Mouse (Mus musculus) CH12.LX (cell line): ENCODE data around the gene Tomm40. TPM values are rescaled to one million over a fixed set of nuclear protein-coding genes. Genes with fewer than 3 reads are reported as not detected.

ENCODE experiments used
- DNase-seq: peaks from one replicate; pipeline ENCODE4 v3.0.0-alpha.2; 2013; ENCODE audit errors: extremely low read depth
- H3K27ac ChIP-seq: 2 replicates; pipeline ENCODE4 v1.5.1; 2012; ENCODE audit warnings: low read depth, mild to moderate bottlenecking, control low read depth, moderate library complexity; ENCODE audit not compliant: insufficient read depth
- H3K27me3 ChIP-seq: replicated peaks from 2 replicates; pipeline ENCODE3; 2012; ENCODE audit warnings: inconsistent platforms
- H3K36me3 ChIP-seq, 2 experiments: replicated peaks in 1 of 2; 2 replicates each; pipeline versions ENCODE3 to v1.6.1; 2012; ENCODE audit warnings: inconsistent platforms in 1 of 2, low read length in 1 of 2, mild to moderate bottlenecking in 1 of 2, mixed read lengths in 1 of 2, moderate library complexity in 1 of 2; ENCODE audit not compliant: control insufficient read depth in 1 of 2, insufficient read depth in 1 of 2
- H3K4me1 ChIP-seq, 2 experiments: 2 replicates each; pipeline ENCODE4 v1.6.1; 2012; ENCODE audit warnings: inconsistent platforms in 1 of 2, moderate library complexity in 1 of 2; ENCODE audit not compliant: insufficient read depth in 2 of 2, control insufficient read depth in 1 of 2
- H3K4me2 ChIP-seq: 2 replicates; pipeline ENCODE4 v1.6.1; 2012; ENCODE audit warnings: low read depth, mild to moderate bottlenecking, control low read depth; ENCODE audit not compliant: poor library complexity, insufficient read depth, severe bottlenecking
- H3K4me3 ChIP-seq, 3 experiments: fragments of 150-350 bp in 1 of 3; sonication (generic) in 1 of 3; replicated peaks in 1 of 3; 2 replicates each; pipeline versions ENCODE3 to v1.5.1; 2011 to 2012; ENCODE audit warnings: low read depth in 2 of 3, low read length in 2 of 3, mild to moderate bottlenecking in 2 of 3, moderate library complexity in 2 of 3, control low read depth in 1 of 3, improper control_type of control experiment in 1 of 3, inconsistent platforms in 1 of 3, mixed read lengths in 1 of 3; ENCODE audit not compliant: poor library complexity in 1 of 3
- H3K79me2 ChIP-seq: replicated peaks from 2 replicates; pipeline ENCODE4 v1.6.1; 2012; ENCODE audit warnings: mild to moderate bottlenecking, moderate library complexity; ENCODE audit not compliant: control insufficient read depth, poor library complexity, insufficient read depth, severe bottlenecking; ENCODE audit errors: extremely low read depth
- H3K9ac ChIP-seq: 2 replicates; pipeline ENCODE4 v1.6.1; 2012; ENCODE audit warnings: low read depth, mild to moderate bottlenecking, control low read depth, moderate library complexity; ENCODE audit not compliant: insufficient read depth
- H3K9me3 ChIP-seq: replicated peaks from 2 replicates; pipeline ENCODE3; 2012; ENCODE audit warnings: low read length, inconsistent platforms, mixed read lengths
- CHD1 ChIP-seq: IDR thresholded peaks from 2 replicates; pipeline ENCODE4 v1.6.1; 2012; ENCODE audit warnings: low read depth, low read length, improper control_type of control experiment, inconsistent platforms
- CHD2 ChIP-seq: IDR thresholded peaks from 2 replicates; pipeline ENCODE4 v1.6.1; 2011; ENCODE audit warnings: low read length, improper control_type of control experiment
- CTCF ChIP-seq, 2 experiments: IDR thresholded peaks in 1 of 2; conservative IDR thresholded peaks in 1 of 2; 2 replicates each; pipeline ENCODE4 v1.5.1; 2011 to 2012; ENCODE audit warnings: low read depth in 2 of 2, low read length in 2 of 2, improper control_type of control experiment in 1 of 2, inconsistent platforms in 1 of 2, mild to moderate bottlenecking in 1 of 2, moderate library complexity in 1 of 2
- ELF1 ChIP-seq: IDR thresholded peaks from 2 replicates; pipeline ENCODE4 v1.6.1; 2014; ENCODE audit warnings: low read depth, mild to moderate bottlenecking, inconsistent platforms, low read length, improper control_type of control experiment
- EP300 ChIP-seq: IDR thresholded peaks from 2 replicates; pipeline ENCODE4 v1.6.1; 2011; ENCODE audit warnings: low read length, improper control_type of control experiment
- GABPA ChIP-seq: IDR thresholded peaks from 2 replicates; pipeline ENCODE4 v1.6.1; 2012; ENCODE audit warnings: low read depth, low read length, improper control_type of control experiment, inconsistent platforms; ENCODE audit not compliant: insufficient replicate concordance
- IRF4 ChIP-seq: IDR thresholded peaks from 2 replicates; pipeline ENCODE4 v1.6.1; 2014; ENCODE audit warnings: low read depth, mild to moderate bottlenecking, inconsistent platforms, low read length, improper control_type of control experiment
- JUN ChIP-seq: IDR thresholded peaks from 2 replicates; pipeline ENCODE4 v1.6.1; 2011; ENCODE audit warnings: low read depth, mild to moderate bottlenecking, low read length, improper control_type of control experiment, moderate library complexity; ENCODE audit not compliant: insufficient read depth
- JUND ChIP-seq: conservative IDR thresholded peaks from 2 replicates; pipeline ENCODE4 v1.6.1; 2011; ENCODE audit warnings: low read depth, low read length, improper control_type of control experiment
- MAFK ChIP-seq: IDR thresholded peaks from 2 replicates; pipeline ENCODE4 v1.6.1; 2011; ENCODE audit warnings: low read length, improper control_type of control experiment; ENCODE audit not compliant: insufficient replicate concordance
- MAX ChIP-seq: IDR thresholded peaks from 2 replicates; pipeline ENCODE4 v1.6.1; 2011; ENCODE audit warnings: low read length, improper control_type of control experiment
- MXI1 ChIP-seq: IDR thresholded peaks from 2 replicates; pipeline ENCODE4 v1.6.1; 2011; ENCODE audit warnings: mild to moderate bottlenecking, low read depth, low read length, improper control_type of control experiment
- NELFE ChIP-seq: IDR thresholded peaks from 2 replicates; pipeline ENCODE4 v1.6.1; 2011; ENCODE audit warnings: low read depth, low read length, improper control_type of control experiment
- PAX5 ChIP-seq: IDR thresholded peaks from 2 replicates; pipeline ENCODE4 v1.6.1; 2012; ENCODE audit warnings: low read length, inconsistent platforms, mixed read lengths
- RAD21 ChIP-seq: IDR thresholded peaks from 2 replicates; pipeline ENCODE4 v1.6.1; 2011; ENCODE audit warnings: low read depth, mild to moderate bottlenecking, low read length, improper control_type of control experiment, moderate library complexity
- UBTF ChIP-seq: IDR thresholded peaks from 2 replicates; pipeline ENCODE4 v1.6.1; 2012; ENCODE audit warnings: low read depth, mild to moderate bottlenecking, inconsistent platforms, low read length, improper control_type of control experiment, moderate library complexity
- ZC3H11A ChIP-seq: IDR thresholded peaks from 2 replicates; pipeline ENCODE4 v1.6.1; 2012; ENCODE audit warnings: low read depth, mild to moderate bottlenecking, inconsistent platforms, low read length, improper control_type of control experiment
- ZNF384 ChIP-seq: IDR thresholded peaks from 2 replicates; pipeline ENCODE4 v1.6.1; 2012; ENCODE audit warnings: low read depth, low read length, improper control_type of control experiment, inconsistent platforms
- dilution Hi-C: fragments of 300-500 bp; cut with MboI; formaldehyde crosslinking; loops from 2 replicates; pipeline ENCODE4 v1.14.3; 2020; ENCODE audit warnings: low sequenced_read_pairs; ENCODE audit not compliant: extremely low pct_unique_long_range_greater_than_20kb, extremely low pct_ligation_motif_present
- in situ Hi-C: fragments of 300-500 bp; cut with MboI; formaldehyde crosslinking; loops from 3 replicates; pipeline ENCODE4 v1.14.3; 2019; ENCODE audit warnings: low sequenced_read_pairs, low pct_ligation_motif_present, low pct_unique_long_range_greater_than_20kb, mixed read lengths
- polyA plus RNA-seq: library from polyadenylated mRNA; unstranded; fragments of >175 nt; gene quantifications from 2 replicates; pipeline ENCODE4 v1.2.1, GENCODE M21; 2012; ENCODE audit warnings: low read depth; ENCODE audit not compliant: insufficient read length
- total RNA-seq, 2 experiments: library from RNA; depleted of rRNA; stranded (reverse); fragments of 300-350 nt in 1 of 2; fragments of >200 nt in 1 of 2; gene quantifications; 2 replicates each; pipeline ENCODE4 v1.2.3; 2012 to 2014

Tomm40 gene
- total and polyA plus RNA-seq, 3 experiments, result 115 to 221 (median 179) TPM

DNA sequence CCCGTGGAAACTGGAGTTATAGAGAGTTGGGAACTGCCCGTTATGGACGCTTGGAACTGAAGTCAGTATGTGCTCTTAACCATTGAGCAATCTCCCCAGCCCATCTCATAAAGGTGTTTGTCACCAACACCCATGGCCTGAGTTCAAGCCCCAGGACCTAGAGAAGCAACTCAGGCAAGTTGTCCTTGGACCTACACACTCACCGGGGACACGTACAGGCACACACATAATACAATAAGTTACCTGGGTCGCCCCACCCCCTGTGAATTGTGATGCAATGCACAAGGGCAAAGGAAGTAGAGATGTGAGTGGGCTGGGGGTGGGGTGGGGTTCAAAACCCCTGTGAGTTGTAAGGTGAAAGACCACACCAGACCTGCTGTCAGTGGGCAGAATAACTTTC, 28.7 kb downstream of the Tomm40 start:
- dilution Hi-C loops (no loop called here), in situ Hi-C loops (no loop called here)
- Histone ChIP-seq H3K27ac (no peak overlapping the region), H3K79me2 (no peaks in the 10 kb centered on the region), H3K4me2 (no peak overlapping the region), H3K4me3 (no peak overlapping the region), H3K9ac (no peak overlapping the region), H3K36me3 (no peaks in the 10 kb centered on the region), H3K9me3 (no peaks in the 10 kb centered on the region), H3K27me3 (no peaks in the 10 kb centered on the region), H3K4me1 (peaks cover 2 to 18% of the 10 kb centered on the region in 2 experiments; a peak in 3 of 4 replicates)
- TF ChIP-seq CTCF (conservative IDR thresholded peaks at IDR 0.05 in 1 of 2, IDR thresholded peaks at IDR 0.05 in 1 of 2; ENCODE audit: low read depth in 2 of 2, low read length in 2 of 2), result no peak
- no peak for TF ChIP-seq MAFK
- no peak for TF ChIP-seq PAX5
- no peak for TF ChIP-seq RAD21
- no peak for TF ChIP-seq IRF4
- no peak for TF ChIP-seq MXI1
- no peak for DNase-seq

DNA sequence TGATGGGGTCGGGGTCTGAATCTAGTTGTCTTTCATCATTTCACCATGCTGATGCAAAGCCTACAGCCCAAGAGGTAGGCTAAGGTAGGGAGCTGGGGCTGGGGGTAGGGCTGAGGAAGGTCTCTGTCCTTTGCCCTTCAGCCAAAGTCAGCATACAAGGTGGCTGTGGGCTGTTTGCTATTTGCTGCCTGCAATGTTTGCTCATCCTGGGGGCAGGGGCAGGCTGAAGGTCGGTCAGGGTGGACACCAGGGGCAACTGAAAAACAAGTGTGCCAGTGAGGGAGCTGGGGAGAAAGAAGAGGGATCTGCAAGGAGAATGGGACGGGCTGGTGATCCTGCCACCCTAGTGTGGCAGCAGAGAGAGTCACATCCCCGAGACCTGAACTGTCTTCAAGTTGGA, 29.9 kb downstream of the Tomm40 start:
- TF ChIP-seq CHD1, result no peak
- TF ChIP-seq NELFE, result no peak
- no peak for TF ChIP-seq JUN
- no peak for TF ChIP-seq ELF1
- no peak for TF ChIP-seq MAX
- no peak for TF ChIP-seq ZC3H11A
- no peak for TF ChIP-seq MAFK
- no peak for TF ChIP-seq CHD2
- no peak for TF ChIP-seq GABPA
- TF ChIP-seq JUND, result no peak
- Histone ChIP-seq H3K36me3 (no peaks in the 10 kb centered on the region), H3K9me3 (no peaks in the 10 kb centered on the region), H3K4me2 (no peak overlapping the region), H3K27me3 (no peaks in the 10 kb centered on the region), H3K4me1 (peaks cover 2 to 18% of the 10 kb centered on the region in 2 experiments; a peak in 3 of 4 replicates), H3K9ac (no peak overlapping the region), H3K27ac (no peak overlapping the region), H3K4me3 (no peak overlapping the region), H3K79me2 (no peaks in the 10 kb centered on the region)
- in situ Hi-C loops, result no loop called here
- dilution Hi-C loops, result no loop called here
- no peak for DNase-seq

DNA sequence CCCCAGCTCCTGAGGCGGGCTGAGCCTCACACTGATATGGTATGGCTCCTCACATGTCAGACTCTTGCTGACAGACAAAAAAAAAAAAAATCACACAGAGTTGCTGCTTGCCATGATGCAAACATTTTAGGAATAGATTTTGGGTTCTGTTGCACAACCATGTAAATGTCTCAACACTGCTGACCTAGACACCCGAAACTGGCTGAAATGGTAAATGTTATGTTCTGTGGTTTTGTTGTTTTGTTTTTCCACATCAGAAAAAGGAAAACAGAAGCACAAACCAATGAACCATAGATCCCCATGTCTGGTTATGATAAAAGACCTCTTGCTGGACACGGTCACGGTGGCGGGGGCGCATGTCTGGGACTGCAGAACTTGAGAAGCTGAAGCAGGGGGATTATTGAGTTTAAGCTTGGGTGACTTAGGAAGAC, 31.5 kb downstream of the Tomm40 start:
- Histone ChIP-seq H3K4me2 (peak overlapping the region; percentile 22; the same call in 1 of the 2 replicates), H3K4me1 (peaks cover 2 to 18% of the 10 kb centered on the region in 2 experiments; a peak in 3 of 4 replicates), H3K4me3 (no peak overlapping the region), H3K9me3 (no peaks in the 10 kb centered on the region), H3K27ac (no peak overlapping the region), H3K36me3 (no peaks in the 10 kb centered on the region), H3K79me2 (no peaks in the 10 kb centered on the region), H3K27me3 (no peaks in the 10 kb centered on the region), H3K9ac (no peak overlapping the region)
- no peak for TF ChIP-seq UBTF
- 0 out of 2 replicates have a peak, but pooled peaks have one; percentile 22 for TF ChIP-seq EP300
- 0 out of 2 replicates have a peak, but pooled peaks have one; percentile 29 for TF ChIP-seq ZNF384
- dilution Hi-C loops (no loop called here), in situ Hi-C loops (no loop called here)
- DNase-seq, result no peak
